Mouse (Mus musculus) lung, postnatal 0 days (tissue): ENCODE data around the gene Cacna1a. TPM values are rescaled to one million over a fixed set of nuclear protein-coding genes. Genes with fewer than 3 reads are reported as not detected.
A peak's percentile ranks its signal among the peaks of the same experiment; 100 is the strongest.
"Not testable (repeated sequence)": the region's sequence is repeated elsewhere in the genome, so short reads cannot be mapped to it uniquely, and the experiment has no call there.

ENCODE experiments used
- ATAC-seq: fragments of 200-750 bp; cut with Nextera tagmentation; 2 replicates; pipeline ENCODE4 v1.8.0; 2017; ENCODE audit warnings: moderate library complexity
- DNase-seq: peaks from one replicate; pipeline ENCODE4 v3.0.0-alpha.2; 2016; ENCODE audit warnings: low spot score
- H3K27ac ChIP-seq: fragments of 300-500 bp; sonication (generic); 2 replicates; pipeline ENCODE4 v1.5.1; 2014; ENCODE audit warnings: antibody characterized with exemption, mild to moderate bottlenecking, low read length, mixed read lengths
- H3K27me3 ChIP-seq: fragments of 300-500 bp; sonication (generic); replicated peaks from 2 replicates; pipeline ENCODE4 v1.6.1; 2014; ENCODE audit warnings: low read length, mixed read lengths; ENCODE audit not compliant: insufficient read depth
- H3K36me3 ChIP-seq: fragments of 300-500 bp; sonication (generic); 2 replicates; pipeline ENCODE4 v1.6.1; 2014; ENCODE audit warnings: low read length, mixed read lengths; ENCODE audit not compliant: insufficient read depth
- H3K4me1 ChIP-seq: fragments of 300-500 bp; sonication (generic); 2 replicates; pipeline ENCODE4 v1.6.1; 2014; ENCODE audit warnings: antibody characterized with exemption, low read depth, low read length, mixed read lengths; ENCODE audit not compliant: insufficient read depth
- H3K4me2 ChIP-seq: fragments of 300-500 bp; sonication (generic); replicated peaks from 2 replicates; pipeline ENCODE4 v1.6.1; 2014; ENCODE audit warnings: low read depth, mild to moderate bottlenecking, low read length, moderate library complexity, mixed read lengths
- H3K4me3 ChIP-seq: fragments of 300-500 bp; sonication (generic); 2 replicates; pipeline ENCODE4 v1.5.1; 2014; ENCODE audit warnings: low read depth, low read length
- H3K9ac ChIP-seq: fragments of 300-500 bp; sonication (generic); replicated peaks from 2 replicates; pipeline ENCODE4 v1.6.1; 2014; ENCODE audit warnings: low read depth, mild to moderate bottlenecking
- H3K9me3 ChIP-seq: fragments of 300-500 bp; sonication (generic); 2 replicates; pipeline ENCODE4 v1.6.1; 2016; ENCODE audit warnings: low read length, mixed read lengths
- CTCF ChIP-seq: IDR thresholded peaks from 2 replicates; pipeline ENCODE4 v1.5.1; 2016; ENCODE audit warnings: antibody characterized with exemption, mild to moderate bottlenecking
- EP300 ChIP-seq: IDR thresholded peaks from 2 replicates; pipeline ENCODE4 v1.6.1; 2016; ENCODE audit warnings: antibody characterized with exemption, mild to moderate bottlenecking, control low read depth
- WGBS: fragments of 180-500 bp; shearing (Covaris S2); extraction: QIAGEN DNeasy Blood & Tissue Kit; methylation state at CpG from one replicate; pipeline ENCODE4 v1.1.7; 2014; 5-methylcytosine and 5-hydroxymethylcytosine counted together
- polyA plus RNA-seq: library from polyadenylated mRNA; unstranded; fragments of >200 nt; fragmentation: Nextera tagmentation; extraction: Ambion mirVana; gene quantifications from 2 replicates; pipeline ENCODE4 v1.2.1, GENCODE M21; 2015

Cacna1a gene
- polyA plus RNA-seq, 1 experiment from 2014 or later, result 3.3 TPM

DNA sequence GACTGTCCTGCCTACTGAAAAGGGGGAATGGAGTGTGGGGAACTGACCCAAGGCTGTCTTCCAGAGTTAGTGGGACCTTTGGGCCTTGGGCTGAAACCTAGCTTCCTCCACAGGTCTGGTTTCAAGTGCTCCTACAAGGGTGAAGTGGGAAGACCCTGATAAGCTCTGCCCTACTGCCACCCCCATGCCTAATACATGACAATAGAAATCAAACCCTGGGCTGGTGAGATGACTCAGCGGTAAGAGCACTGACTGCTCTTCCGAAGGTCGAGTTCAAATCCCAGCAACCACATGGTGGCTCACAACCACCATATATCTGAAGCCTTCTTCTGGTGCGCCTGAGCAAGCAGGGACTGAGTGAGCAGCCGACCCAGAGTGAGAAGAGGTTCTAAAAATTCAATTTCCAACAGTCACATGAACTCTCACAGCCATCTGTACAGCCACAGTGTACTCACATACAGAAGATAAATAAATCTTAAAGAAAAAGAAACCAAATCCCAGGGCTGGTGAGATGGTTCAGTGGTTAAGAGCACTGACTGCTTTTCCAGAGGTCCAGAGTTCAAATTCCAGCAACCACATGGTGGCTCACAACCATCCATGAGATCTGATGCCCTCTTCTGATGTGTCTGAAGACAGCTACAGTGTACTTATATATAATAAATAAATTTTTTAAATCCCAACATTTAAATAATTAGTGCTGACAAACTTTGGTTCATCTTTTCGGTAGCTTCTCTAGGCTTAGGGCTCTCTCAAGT, 280.7 kb downstream of the Cacna1a start:
- DNase-seq (no peak), ATAC-seq (no peak)
- Histone ChIP-seq H3K36me3 (0 out of 2 replicates have a peak, but pooled peaks cover 11% of the 10 kb centered on the region), H3K27me3 (no peaks in the 10 kb centered on the region), H3K9ac (no peak overlapping the region), H3K4me2 (no peak overlapping the region), H3K27ac (no peak overlapping the region), H3K4me3 (no peak overlapping the region), H3K4me1 (peaks cover 5% of the 10 kb centered on the region; the same call in 1 of the 2 replicates), H3K9me3 (no peaks in the 10 kb centered on the region)
- WGBS, result 71% methylated on average over 6 of the region's 6 CpGs
- TF ChIP-seq EP300 (no peak), CTCF (no peak)

DNA sequence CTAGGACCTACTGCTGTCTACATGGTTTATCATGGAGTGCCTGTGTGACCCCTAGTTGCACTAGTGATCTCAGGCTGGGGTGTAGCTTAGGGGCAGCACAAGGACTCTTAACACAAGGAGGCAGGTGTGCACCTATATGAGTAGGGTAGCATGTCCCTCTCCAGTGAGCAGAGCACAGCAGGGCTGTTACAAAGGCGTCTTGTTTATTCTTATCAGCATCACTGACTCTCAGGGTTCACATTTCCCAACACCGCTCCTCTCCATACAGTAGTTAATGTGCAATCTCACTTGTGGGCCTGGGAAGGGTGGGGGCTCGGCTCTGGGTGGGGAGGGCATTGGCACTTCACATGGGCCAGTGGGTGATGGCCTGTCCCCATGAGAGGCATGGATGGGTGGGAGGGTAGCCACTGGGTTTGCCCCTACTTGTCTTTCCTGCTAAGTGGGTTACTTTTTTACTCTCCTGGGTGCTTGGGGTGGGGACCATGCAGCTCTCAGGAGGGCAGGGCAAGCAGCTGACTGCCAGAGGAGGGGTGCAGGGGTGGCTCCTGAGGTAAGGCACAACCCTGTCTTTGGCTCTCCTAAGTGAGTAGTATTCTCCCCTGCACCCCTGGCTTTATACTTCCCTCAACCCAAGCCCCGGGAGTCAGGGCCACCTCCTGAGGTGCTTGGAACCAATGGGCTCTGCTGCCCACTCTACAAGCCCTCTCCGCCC, 282.2 kb downstream of the Cacna1a start:
- H3K4me3 ChIP-seq, H3K9ac ChIP-seq, H3K27me3 ChIP-seq, H3K4me1 ChIP-seq, H3K9me3 ChIP-seq, H3K4me2 ChIP-seq: not testable (repeated sequence)
- 69% methylated on average over 5 of the region's 5 CpGs for WGBS
- peak; percentile 37 for DNase-seq
- Histone ChIP-seq H3K36me3 (peaks cover 19% of the 10 kb centered on the region; the same call in 1 of the 2 replicates), H3K27ac (peak overlapping the region; percentile 40)
- peak; percentile 80 for ATAC-seq

DNA sequence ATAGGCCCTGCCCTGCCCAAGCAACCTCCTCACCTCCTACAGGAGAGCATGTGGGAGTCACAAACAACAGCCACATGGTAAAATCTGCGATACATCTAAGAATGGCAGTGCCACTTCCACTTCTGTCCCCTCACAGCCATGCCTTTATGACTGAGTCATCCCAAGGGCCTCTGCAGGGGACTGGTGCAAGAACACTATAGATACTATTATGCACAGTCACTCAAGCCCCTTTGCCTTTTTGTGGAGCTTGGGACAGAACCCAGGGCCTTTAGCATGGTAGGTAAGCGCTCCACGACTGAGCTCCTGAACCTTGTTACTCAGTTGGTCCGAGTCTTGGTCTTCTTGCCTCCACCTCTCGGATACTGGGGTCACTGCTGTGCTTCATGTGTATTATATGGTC, 289.1 kb downstream of the Cacna1a start:
- no peak overlapping the region for H3K4me3 ChIP-seq
- no peaks in the 10 kb centered on the region for H3K4me1 ChIP-seq
- TF ChIP-seq CTCF, result no peak
- no peak for TF ChIP-seq EP300
- ATAC-seq, result no peak
- H3K27ac ChIP-seq, result no peak overlapping the region
- H3K27me3 ChIP-seq, result no peaks in the 10 kb centered on the region
- H3K36me3 ChIP-seq, result peaks cover 23% of the 10 kb centered on the region; the same call in 1 of the 2 replicates
- DNase-seq, result no peak
- WGBS, result 92% methylated on average over 5 of the region's 5 CpGs
- no peak overlapping the region for H3K9ac ChIP-seq
- no peak overlapping the region for H3K4me2 ChIP-seq
- no peaks in the 10 kb centered on the region for H3K9me3 ChIP-seq

DNA sequence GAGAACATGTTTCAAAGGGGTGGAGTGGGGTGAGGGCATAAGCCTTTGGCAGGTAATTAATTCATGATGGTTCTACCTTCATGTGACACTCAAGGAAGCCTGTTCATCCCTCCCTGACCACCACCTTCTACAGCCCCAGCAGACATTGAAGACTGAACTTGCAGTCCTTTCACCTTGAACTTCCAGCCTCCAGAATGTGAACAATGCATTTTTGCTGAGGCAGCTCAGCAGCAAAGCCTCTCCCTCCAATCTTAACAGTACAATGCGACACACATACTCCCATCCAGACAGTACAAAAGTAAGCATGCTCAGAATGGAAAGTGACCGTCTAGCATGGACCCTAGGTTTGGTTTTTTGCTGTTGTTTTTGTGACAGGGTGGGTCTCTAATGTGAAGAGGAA, 293.2 kb downstream of the Cacna1a start:
- no peak for ATAC-seq
- no peak overlapping the region for H3K4me2 ChIP-seq

DNA sequence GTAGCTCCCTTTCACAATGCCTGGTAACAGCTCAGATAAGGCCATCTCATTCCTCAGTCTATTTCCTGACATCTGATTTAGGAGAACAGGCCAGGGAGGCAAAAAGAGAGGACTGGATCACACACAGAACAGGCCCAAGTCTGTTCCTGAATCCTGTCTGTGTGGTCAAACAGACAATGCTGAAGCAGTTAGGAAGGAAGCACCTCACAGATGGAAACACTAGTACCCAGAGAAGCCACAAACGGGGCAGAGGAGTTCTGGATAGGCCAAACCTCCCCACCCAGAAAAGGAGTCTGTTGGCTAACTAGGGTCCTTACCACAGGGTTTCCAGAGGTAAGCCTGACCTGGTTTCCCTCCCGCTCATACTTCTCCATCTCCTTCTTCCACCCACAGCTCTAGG, 294.0 kb downstream of the Cacna1a start:
- DNase-seq (no peak), ATAC-seq (no peak)
- Histone ChIP-seq H3K27me3 (no peaks in the 10 kb centered on the region), H3K4me1 (peaks cover 6% of the 10 kb centered on the region; the same call in 1 of the 2 replicates), H3K36me3 (no peaks in the 10 kb centered on the region), H3K4me3 (no peak overlapping the region), H3K27ac (no peak overlapping the region), H3K4me2 (no peak overlapping the region), H3K9ac (no peak overlapping the region), H3K9me3 (no peaks in the 10 kb centered on the region)
- TF ChIP-seq EP300 (no peak), CTCF (no peak)
- 76% methylated on average over 2 of the region's 2 CpGs for WGBS

More for the DNA sequence above, 293.2 kb downstream of the Cacna1a start:
- DNase-seq, result no peak
- Histone ChIP-seq H3K4me1 (peaks cover 6% of the 10 kb centered on the region; the same call in 1 of the 2 replicates), H3K9ac (no peak overlapping the region), H3K27ac (no peak overlapping the region), H3K4me3 (no peak overlapping the region), H3K36me3 (no peaks in the 10 kb centered on the region), H3K27me3 (no peaks in the 10 kb centered on the region), H3K9me3 (no peaks in the 10 kb centered on the region)
- TF ChIP-seq EP300 (no peak), CTCF (no peak)
- 76% methylated on average over 2 of the region's 2 CpGs for WGBS

DNA sequence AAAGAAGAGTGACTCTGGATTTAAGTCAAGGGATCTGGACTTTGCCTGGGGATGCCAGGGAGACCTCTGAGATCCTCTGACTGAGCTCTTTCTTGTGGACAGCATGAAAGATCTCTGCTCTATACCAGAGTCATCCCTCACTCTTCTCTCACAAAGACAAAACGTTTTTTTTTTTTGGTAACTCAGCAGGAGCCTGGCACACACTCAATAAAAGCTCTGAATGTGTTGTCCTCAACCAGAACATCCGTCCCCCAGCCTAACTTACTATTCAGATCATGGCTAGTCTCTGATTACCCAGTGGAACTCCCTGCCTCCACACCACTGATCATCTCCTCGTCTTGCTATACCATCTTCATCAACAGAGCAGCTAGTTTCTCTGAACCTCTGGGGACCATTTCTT, 296.3 kb downstream of the Cacna1a start:
- no peaks in the 10 kb centered on the region for H3K9me3 ChIP-seq
- no peak for ATAC-seq
- H3K4me1 ChIP-seq, result peaks cover 14% of the 10 kb centered on the region; the same call in 1 of the 2 replicates
- H3K4me3 ChIP-seq, result no peak overlapping the region
- no peaks in the 10 kb centered on the region for H3K27me3 ChIP-seq
- TF ChIP-seq CTCF (no peak), EP300 (no peak)
- no peak for DNase-seq
- H3K27ac ChIP-seq, result no peak overlapping the region
- WGBS, result 57% methylated on average over 3 of the region's 3 CpGs
- H3K4me2 ChIP-seq, result no peak overlapping the region
- no peaks in the 10 kb centered on the region for H3K36me3 ChIP-seq
- H3K9ac ChIP-seq, result no peak overlapping the region
